Mouse (Mus musculus) neural tube, embryonic 13.5 days (tissue): Measurements from ENCODE around the gene Zglp1. TPM values are rescaled to one million over a fixed set of nuclear protein-coding genes. Genes with fewer than 3 reads are reported as not detected.

Experiments
- ATAC-seq: fragments of 200-750 bp; cut with Nextera tagmentation; 2 replicates; pipeline ENCODE4 v1.8.0; 2017; ENCODE audit warnings: low read depth, mild to moderate bottlenecking, moderate TSS enrichment, moderate library complexity
- H3K27ac ChIP-seq: fragments of 300-500 bp; sonication (generic); replicated peaks from 2 replicates; pipeline ENCODE4 v1.5.1; 2015; ENCODE audit warnings: moderate library complexity, mild to moderate bottlenecking, inconsistent platforms
- H3K27me3 ChIP-seq: fragments of 300-500 bp; sonication (generic); 2 replicates; pipeline ENCODE4 v1.6.1; 2015; ENCODE audit warnings: mild to moderate bottlenecking, inconsistent platforms
- H3K36me3 ChIP-seq: fragments of 300-500 bp; sonication (generic); 2 replicates; pipeline ENCODE4 v1.6.1; 2015; ENCODE audit warnings: mild to moderate bottlenecking, inconsistent platforms
- H3K4me1 ChIP-seq: fragments of 300-500 bp; sonication (generic); replicated peaks from 2 replicates; pipeline ENCODE4 v1.6.1; 2015; ENCODE audit warnings: inconsistent platforms
- H3K4me2 ChIP-seq: fragments of 300-500 bp; sonication (generic); 2 replicates; pipeline ENCODE4 v1.6.1; 2015; ENCODE audit warnings: inconsistent platforms, mild to moderate bottlenecking, moderate library complexity
- H3K4me3 ChIP-seq: fragments of 300-500 bp; sonication (generic); 2 replicates; pipeline ENCODE4 v1.5.1; 2015; ENCODE audit warnings: mild to moderate bottlenecking, inconsistent platforms
- H3K9ac ChIP-seq: fragments of 300-500 bp; sonication (generic); 2 replicates; pipeline ENCODE4 v1.6.1; 2015; ENCODE audit warnings: moderate library complexity, mild to moderate bottlenecking, inconsistent platforms
- H3K9me3 ChIP-seq: fragments of 300-500 bp; sonication (generic); 2 replicates; pipeline ENCODE4 v1.6.1; 2016; ENCODE audit warnings: inconsistent platforms
- WGBS: fragments of 180-500 bp; shearing (Covaris S2); methylation state at CpG from one replicate; pipeline ENCODE4 v1.1.7; 2015; 5-methylcytosine and 5-hydroxymethylcytosine counted together
- polyA plus RNA-seq: library from polyadenylated mRNA; unstranded; fragments of >200 nt; fragmentation: Nextera tagmentation; extraction: Ambion mirVana; gene quantifications from 2 replicates; pipeline ENCODE4 v1.2.1, GENCODE M21; 2015

Gene Zglp1
- polyA plus RNA-seq, 1 experiment from 2014 or later = 1.4 TPM

DNA sequence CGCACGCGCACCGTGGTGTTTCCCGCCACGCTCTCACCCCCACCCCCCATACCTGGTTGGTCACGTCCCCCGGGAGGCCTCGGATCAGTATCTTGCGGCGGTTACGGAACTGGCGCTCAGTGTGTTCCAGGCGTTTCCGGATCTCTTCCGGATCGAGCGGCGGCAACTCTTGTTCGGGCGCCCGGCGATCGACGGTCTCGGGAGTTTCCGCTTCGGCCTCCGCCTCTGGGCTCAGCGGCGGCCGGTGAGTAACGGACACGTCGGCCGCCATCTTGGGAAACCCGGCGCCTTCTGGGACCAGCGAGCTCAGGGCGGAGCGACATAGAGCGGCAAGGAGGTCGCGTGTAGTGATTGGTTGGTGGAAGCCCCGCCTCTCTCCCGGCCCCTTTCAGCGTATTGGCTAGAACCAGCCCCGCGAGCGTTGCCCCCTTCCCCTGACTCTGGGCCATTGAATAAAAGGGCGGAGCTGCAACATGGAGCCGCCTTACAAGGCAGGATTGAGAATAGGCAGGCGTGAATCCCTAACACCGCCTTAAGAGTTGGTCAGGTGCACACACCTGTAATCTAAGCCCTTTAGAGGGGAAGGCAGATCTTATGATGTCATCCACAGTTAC, 24.9 kb upstream of the Zglp1 start, which contains the start of the genes Gm38431 and Raver1:
Gm38431 (minus strand) TSS at position 291 of the 614 bp plus-strand sequence.
Raver1 (minus strand) TSS at position 302 of the 614 bp plus-strand sequence.
- H3K27me3 ChIP-seq = no peaks in the 10 kb centered on the region
- no peaks in the 10 kb centered on the region for H3K9me3 ChIP-seq
- H3K27ac ChIP-seq = peak within 1 kb of the TSS; percentile 86
- H3K4me1 ChIP-seq = peaks cover 23% of the 10 kb centered on the region
- peak within 1 kb of the TSS; percentile 80 for H3K9ac ChIP-seq
- WGBS = under 1% methylated on average over 54 of the region's 54 CpGs
- H3K36me3 ChIP-seq = peaks cover 34% of the 10 kb centered on the region
- peak within 1 kb of the TSS; percentile 59 for H3K4me3 ChIP-seq
- peak within 1 kb of the TSS; percentile 90 for H3K4me2 ChIP-seq
- ATAC-seq = peak; percentile 99

- H3K4me3 ChIP-seq = peak overlapping the region; percentile 59
- peaks cover 23% of the 10 kb centered on the region for H3K4me1 ChIP-seq
- H3K4me2 ChIP-seq = peak overlapping the region; percentile 90
- H3K9me3 ChIP-seq = no peaks in the 10 kb centered on the region
- H3K36me3 ChIP-seq = peaks cover 41% of the 10 kb centered on the region
- peak; percentile 36; the same call in 1 of the 2 replicates for ATAC-seq
- peak overlapping the region; percentile 86 for H3K27ac ChIP-seq
- peak overlapping the region; percentile 80 for H3K9ac ChIP-seq
- no peaks in the 10 kb centered on the region for H3K27me3 ChIP-seq
- WGBS = 4% methylated on average over 24 of the region's 24 CpGs
Observed at GRCm38 (mm10) chr9:21090972-21091706, 24.2 kb upstream of the Zglp1 start.

GRCm38 (mm10) chr9:21090537-21090936, 23.6 kb upstream of the Zglp1 start:
- ATAC-seq = no peak

GRCm38 (mm10) chr9:21083324-21083723, 16.4 kb upstream of the Zglp1 start:
- Histone ChIP-seq H3K36me3 (peaks cover 95% of the 10 kb centered on the region), H3K9me3 (no peaks in the 10 kb centered on the region), H3K4me1 (no peaks in the 10 kb centered on the region; the same call in 1 of the 2 replicates), H3K9ac (no peak overlapping the region), H3K4me3 (no peak overlapping the region), H3K27ac (no peak overlapping the region), H3K4me2 (no peak overlapping the region), H3K27me3 (no peaks in the 10 kb centered on the region)
- WGBS = 95% methylated on average over 3 of the region's 3 CpGs
- no peak for ATAC-seq

More at GRCm38 (mm10) chr9:21090537-21090936, 23.6 kb upstream of the Zglp1 start:
- WGBS = 87% methylated on average over 1 of the region's 1 CpGs
- Histone ChIP-seq H3K9ac (peak overlapping the region; percentile 80), H3K36me3 (peaks cover 47% of the 10 kb centered on the region), H3K27ac (no peak overlapping the region), H3K4me2 (peak overlapping the region; percentile 90), H3K27me3 (no peaks in the 10 kb centered on the region), H3K9me3 (no peaks in the 10 kb centered on the region), H3K4me3 (peak overlapping the region; percentile 59), H3K4me1 (peaks cover 23% of the 10 kb centered on the region)

GRCm38 (mm10) chr9:21081127-21081526, 14.2 kb upstream of the Zglp1 start:
- Histone ChIP-seq H3K4me1 (no peaks in the 10 kb centered on the region), H3K9ac (no peak overlapping the region), H3K27me3 (no peaks in the 10 kb centered on the region), H3K4me3 (no peak overlapping the region), H3K36me3 (peaks cover 95% of the 10 kb centered on the region), H3K9me3 (no peaks in the 10 kb centered on the region), H3K4me2 (no peak overlapping the region), H3K27ac (no peak overlapping the region)
- 84% methylated on average over 9 of the region's 9 CpGs for WGBS
- ATAC-seq = no peak

- H3K27me3 ChIP-seq = no peaks in the 10 kb centered on the region
- no peak overlapping the region for H3K4me2 ChIP-seq
- no peaks in the 10 kb centered on the region for H3K9me3 ChIP-seq
- H3K9ac ChIP-seq = no peak overlapping the region
- no peak for ATAC-seq
- H3K4me3 ChIP-seq = no peak overlapping the region
- H3K27ac ChIP-seq = no peak overlapping the region
- peaks cover 63% of the 10 kb centered on the region for H3K36me3 ChIP-seq
- H3K4me1 ChIP-seq = peaks cover 20% of the 10 kb centered on the region
- WGBS = 94% methylated on average over 3 of the region's 3 CpGs
Observed at GRCm38 (mm10) chr9:21075625-21076024, 8.7 kb upstream of the Zglp1 start.

DNA sequence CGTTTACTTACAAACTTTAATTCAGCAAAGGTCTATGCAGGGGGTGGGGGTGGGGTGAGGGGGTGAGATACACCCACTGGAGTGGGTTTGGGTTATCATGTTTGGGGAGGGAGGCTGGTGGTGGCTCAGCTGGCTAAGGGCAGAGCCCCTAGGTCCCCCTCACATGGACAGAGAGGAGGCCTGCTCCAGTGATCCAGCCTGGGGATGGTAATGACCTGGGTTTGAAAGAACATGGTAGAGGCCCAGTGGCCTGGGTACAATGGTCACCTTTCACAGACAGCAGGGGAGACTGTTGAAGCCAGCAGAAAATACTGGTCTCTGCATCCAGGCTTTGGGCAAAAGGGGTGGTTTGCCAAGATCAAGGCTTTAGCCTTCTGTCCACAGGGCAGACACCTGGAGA, 7.3 kb upstream of the Zglp1 start:
- Histone ChIP-seq H3K9me3 (no peaks in the 10 kb centered on the region), H3K4me2 (peak overlapping the region; percentile 93; the same call in 1 of the 2 replicates), H3K9ac (no peak overlapping the region), H3K4me3 (no peak overlapping the region), H3K4me1 (peaks cover 20% of the 10 kb centered on the region), H3K36me3 (peaks cover 56% of the 10 kb centered on the region), H3K27ac (0 out of 2 replicates have a peak overlapping the region, but pooled peaks have one; percentile 65), H3K27me3 (no peaks in the 10 kb centered on the region)
- WGBS = 88% methylated on average over 1 of the region's 1 CpGs
- no peak for ATAC-seq

GRCm38 (mm10) chr9:21073044-21073840, 6.3 kb upstream of the Zglp1 start, which contains the start of the genes Gm49373 and Fdx1l:
Gm49373 (minus strand) TSS chr9:21073096.
Fdx1l (minus strand) TSS chr9:21073614.
- Histone ChIP-seq H3K36me3 (peaks cover 50% of the 10 kb centered on the region), H3K9ac (peak within 1 kb of the TSS; percentile 86), H3K4me1 (peaks cover 20% of the 10 kb centered on the region), H3K27ac (peak within 1 kb of the TSS; percentile 65), H3K4me2 (peak within 1 kb of the TSS; percentile 93), H3K4me3 (peak within 1 kb of the TSS; percentile 89), H3K9me3 (no peaks in the 10 kb centered on the region), H3K27me3 (no peaks in the 10 kb centered on the region)
- ATAC-seq = peak; percentile 92
- WGBS = 3% methylated on average over 58 of the region's 58 CpGs

DNA sequence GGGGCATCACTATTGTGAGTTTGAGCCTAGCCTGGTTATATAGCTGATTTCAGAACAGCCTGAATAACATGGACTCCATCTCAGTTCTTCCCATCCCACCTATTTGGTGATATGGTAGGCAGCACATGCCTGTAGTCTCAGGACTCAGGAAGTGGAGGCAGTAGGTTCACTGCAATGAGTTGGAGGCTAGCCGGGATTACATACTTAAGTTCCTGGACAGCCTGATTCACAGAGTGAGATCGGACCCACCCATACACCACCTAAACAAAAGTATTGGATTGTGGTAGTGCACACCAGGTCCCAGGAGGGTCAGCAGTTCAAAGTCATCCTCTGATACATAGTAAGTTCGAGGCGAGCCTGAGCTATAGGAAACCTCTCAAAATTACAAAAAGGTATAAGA, 5.7 kb upstream of the Zglp1 start:
- no peaks in the 10 kb centered on the region for H3K27me3 ChIP-seq
- H3K4me1 ChIP-seq = peaks cover 20% of the 10 kb centered on the region
- H3K9ac ChIP-seq = peak overlapping the region; percentile 86
- WGBS = 16% methylated on average over 4 of the region's 4 CpGs
- no peak overlapping the region; the same call in 1 of the 2 replicates for H3K27ac ChIP-seq
- peak overlapping the region; percentile 93 for H3K4me2 ChIP-seq
- H3K4me3 ChIP-seq = peak overlapping the region; percentile 89
- peak; percentile 9 for ATAC-seq
- peaks cover 48% of the 10 kb centered on the region for H3K36me3 ChIP-seq
- H3K9me3 ChIP-seq = no peaks in the 10 kb centered on the region

DNA sequence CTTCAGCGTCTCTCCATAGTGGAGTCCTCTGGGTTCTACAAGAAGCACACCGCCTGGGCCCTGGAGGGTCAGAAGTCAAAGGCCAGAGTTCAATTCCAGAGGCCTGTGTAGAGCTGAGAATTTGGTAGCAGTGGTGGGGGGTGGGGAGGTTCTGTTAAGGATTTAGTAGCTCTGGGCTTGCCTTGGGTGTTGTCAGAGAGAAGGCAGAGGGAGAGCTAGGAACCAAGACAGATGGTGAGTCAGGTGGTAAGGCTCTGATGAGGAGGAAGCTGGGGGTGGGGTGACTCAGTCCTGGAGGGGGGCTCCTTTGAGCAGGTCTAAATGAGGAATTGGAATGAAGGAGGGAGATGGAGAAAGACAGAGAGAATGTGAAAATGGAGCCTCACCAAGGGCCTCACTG, 4.0 kb downstream of the Zglp1 start:
- Histone ChIP-seq H3K4me3 (no peak overlapping the region), H3K36me3 (peaks cover 50% of the 10 kb centered on the region)

GRCm38 (mm10) chr9:21051578-21051977, 15.3 kb downstream of the Zglp1 start:
- Histone ChIP-seq H3K4me2 (no peak overlapping the region), H3K27me3 (0 out of 2 replicates have a peak, but pooled peaks cover 4% of the 10 kb centered on the region), H3K4me1 (no peaks in the 10 kb centered on the region), H3K27ac (no peak overlapping the region), H3K4me3 (no peak overlapping the region), H3K36me3 (no peaks in the 10 kb centered on the region), H3K9me3 (no peaks in the 10 kb centered on the region), H3K9ac (no peak overlapping the region)
- 68% methylated on average over 10 of the region's 10 CpGs for WGBS
- ATAC-seq = no peak

More for the DNA sequence above, 4.0 kb downstream of the Zglp1 start:
- Histone ChIP-seq H3K27ac (no peak overlapping the region), H3K4me1 (no peaks in the 10 kb centered on the region), H3K9me3 (no peaks in the 10 kb centered on the region), H3K9ac (no peak overlapping the region), H3K27me3 (no peaks in the 10 kb centered on the region), H3K4me2 (no peak overlapping the region)
- no peak for ATAC-seq
- 88% methylated on average over 2 of the region's 2 CpGs for WGBS
